Mouse (Mus musculus) heart, adult 2 months (tissue): ENCODE measurements around the gene Sdk2. TPM values are rescaled to one million over a fixed set of nuclear protein-coding genes. Genes with fewer than 3 reads are reported as not detected.

Experiments used
- DNase-seq, 2 experiments: peaks; one replicate each; pipeline ENCODE4 v3.0.0; 2021
- H3K27ac ChIP-seq: fragments of 200-600 bp; 2 replicates; pipeline ENCODE4 v1.8.1; 2022
- H3K27me3 ChIP-seq: fragments of 200-500 bp; 2 replicates; pipeline ENCODE4 v1.6.1; 2012; ENCODE audit warnings: mild to moderate bottlenecking, low read length, inconsistent platforms, mixed read lengths; ENCODE audit not compliant: control insufficient read depth, insufficient read depth
- H3K36me3 ChIP-seq: fragments of 200-500 bp; 2 replicates; pipeline ENCODE4 v1.6.1; 2012; ENCODE audit warnings: low read length, inconsistent platforms; ENCODE audit not compliant: control insufficient read depth, insufficient read depth
- H3K4me1 ChIP-seq: fragments of 200-500 bp; 2 replicates; pipeline ENCODE4 v1.6.1; 2011; ENCODE audit warnings: low read length; ENCODE audit not compliant: control insufficient read depth, insufficient read depth
- H3K4me3 ChIP-seq: fragments of 200-600 bp; 2 replicates; pipeline ENCODE4 v1.8.1; 2022
- H3K79me2 ChIP-seq: fragments of 200-500 bp; replicated peaks from 2 replicates; pipeline ENCODE4 v1.6.1; 2012; ENCODE audit warnings: mild to moderate bottlenecking, inconsistent platforms, low read length, moderate library complexity, mixed read lengths; ENCODE audit not compliant: control insufficient read depth, insufficient read depth
- H3K9ac ChIP-seq: fragments of 200-500 bp; 2 replicates; pipeline ENCODE4 v1.6.1; 2012; ENCODE audit warnings: low read depth, mild to moderate bottlenecking, control low read depth, inconsistent platforms, low read length, mixed read lengths
- CTCF ChIP-seq: fragments of 200-600 bp; IDR thresholded peaks from 2 replicates; pipeline ENCODE4 v1.8.1; 2022; ENCODE audit warnings: antibody characterized with exemption, mild to moderate bottlenecking, moderate library complexity
- EP300 ChIP-seq: fragments of 200-500 bp; IDR thresholded peaks from 2 replicates; pipeline ENCODE4 v1.6.1; 2011; ENCODE audit warnings: low read depth, low read length, control low read depth; ENCODE audit not compliant: insufficient read depth
- POLR2A ChIP-seq: fragments of 200-500 bp; IDR thresholded peaks from 2 replicates; pipeline ENCODE4 v1.6.1; 2011; ENCODE audit warnings: mild to moderate bottlenecking, low read depth, low read length, control low read depth; ENCODE audit not compliant: insufficient read depth
- WGBS: fragments of 180-500 bp; shearing (Covaris S2); methylation state at CpG from one replicate; pipeline ENCODE4 v1.1.7; 2018; 5-methylcytosine and 5-hydroxymethylcytosine counted together
- intact Hi-C: fragments of 180-260 bp; cut with DNase I; formaldehyde crosslinking; loops from one replicate; pipeline ENCODE4 v1.15.1; 2025
- polyA plus RNA-seq: library from polyadenylated mRNA; depleted of rRNA; stranded (reverse); fragments of >200 nt; gene quantifications from 2 replicates; pipeline ENCODE4 v1.2.3, GENCODE M21; 2012
- total RNA-seq, 2 experiments: library from RNA; stranded (reverse); gene quantifications; 2 replicates each; pipeline ENCODE4 v1.2.3; 2021

Gene Sdk2
- total and polyA plus RNA-seq, 3 experiments, result 0.49 to 1.9 (median 1.5) TPM

GRCm38 (mm10) chr11:113816439-113816838, 250.4 kb downstream of the Sdk2 start:
- H3K4me1 ChIP-seq, result no peaks in the 10 kb centered on the region
- 54% methylated on average over 4 of the region's 4 CpGs for WGBS
- intact Hi-C loops, result loop anchor here (10.0 kb wide), 1 partner anchor 642 kb away; no protein-coding TSS in a partner anchor
- no peaks in the 10 kb centered on the region for H3K79me2 ChIP-seq
- no peak overlapping the region for H3K27ac ChIP-seq
- H3K4me3 ChIP-seq, result no peak overlapping the region
- TF ChIP-seq POLR2A (no peak), CTCF (no peak), EP300 (no peak)
- no peaks in the 10 kb centered on the region for H3K27me3 ChIP-seq
- no peak for DNase-seq
- no peak overlapping the region for H3K9ac ChIP-seq
- no peaks in the 10 kb centered on the region for H3K36me3 ChIP-seq

- Histone ChIP-seq H3K4me1 (peaks cover 3% of the 10 kb centered on the region), H3K9ac (no peak overlapping the region), H3K27ac (no peak overlapping the region), H3K79me2 (no peaks in the 10 kb centered on the region), H3K36me3 (no peaks in the 10 kb centered on the region), H3K27me3 (no peaks in the 10 kb centered on the region), H3K4me3 (no peak overlapping the region)
- 34% methylated on average over 20 of the region's 20 CpGs for WGBS
- intact Hi-C loops, result loop anchor here (1.0 to 10.0 kb wide), 4 partner anchors 108 to 637 kb away; partner anchors contain the start of gene Cog1
- TF ChIP-seq CTCF (peak; percentile 31; the same call in 1 of the 2 replicates), POLR2A (no peak)
- DNase-seq, result no peak
Observed at GRCm38 (mm10) chr11:113811546-113812339, 255.1 kb downstream of the Sdk2 start.

GRCm38 (mm10) chr11:113810638-113811545, 256.0 kb downstream of the Sdk2 start:
- intact Hi-C loops, result loop anchor here (1.0 to 10.0 kb wide), 4 partner anchors 108 to 636 kb away; partner anchors contain the start of gene Cog1
- no peak overlapping the region for H3K4me3 ChIP-seq

GRCm38 (mm10) chr11:113807086-113807485, 259.8 kb downstream of the Sdk2 start:
- no peak overlapping the region for H3K4me3 ChIP-seq
- peak overlapping the region; percentile 81 for H3K27ac ChIP-seq
- TF ChIP-seq CTCF (no peak), EP300 (peak; percentile 100), POLR2A (peak; percentile 43; the same call in 1 of the 2 replicates)
- no peak overlapping the region for H3K9ac ChIP-seq
- H3K4me1 ChIP-seq, result peaks cover 17% of the 10 kb centered on the region
- H3K27me3 ChIP-seq, result no peaks in the 10 kb centered on the region
- peak; percentile 68 to 76 for DNase-seq
- WGBS, result 23% methylated on average over 9 of the region's 9 CpGs
- H3K79me2 ChIP-seq, result no peaks in the 10 kb centered on the region
- H3K36me3 ChIP-seq, result no peaks in the 10 kb centered on the region
- intact Hi-C loops, result loop anchor here (1.0 to 2.0 kb wide), 3 partner anchors 18 to 60 kb away; partner anchors contain the start of gene Cdc42ep4

More at GRCm38 (mm10) chr11:113810638-113811545, 256.0 kb downstream of the Sdk2 start:
- WGBS, result 51% methylated on average over 24 of the region's 24 CpGs
- Histone ChIP-seq H3K9ac (peak overlapping the region; percentile 20; the same call in 1 of the 2 replicates), H3K27me3 (no peaks in the 10 kb centered on the region), H3K36me3 (no peaks in the 10 kb centered on the region), H3K27ac (no peak overlapping the region), H3K79me2 (no peaks in the 10 kb centered on the region), H3K4me1 (peaks cover 12% of the 10 kb centered on the region)
- peak; percentile 97 for TF ChIP-seq CTCF
- TF ChIP-seq POLR2A, result no peak
- TF ChIP-seq EP300, result peak; percentile 94
- peak; percentile 71 to 84 for DNase-seq

- TF ChIP-seq CTCF (no peak), POLR2A (no peak), EP300 (no peak)
- no peaks in the 10 kb centered on the region for H3K36me3 ChIP-seq
- H3K4me1 ChIP-seq, result peaks cover 19% of the 10 kb centered on the region
- no peak overlapping the region for H3K4me3 ChIP-seq
- no peaks in the 10 kb centered on the region for H3K79me2 ChIP-seq
- H3K27me3 ChIP-seq, result no peaks in the 10 kb centered on the region
- intact Hi-C loops, result loop anchor here (1.0 to 2.0 kb wide), 3 partner anchors 18 to 59 kb away; partner anchors contain the start of gene Cdc42ep4
- peak overlapping the region; percentile 81 for H3K27ac ChIP-seq
- DNase-seq, result peak in 1 of 2 experiments; percentile 41
- WGBS, result 37% methylated on average over 9 of the region's 9 CpGs
- H3K9ac ChIP-seq, result peak overlapping the region; percentile 13; the same call in 1 of the 2 replicates
Observed at GRCm38 (mm10) chr11:113806382-113807077, 260.3 kb downstream of the Sdk2 start.
